Mouse (Mus musculus) left cerebral cortex, adult 2 months (tissue): ENCODE results near the gene Dnm3. TPM values are rescaled to one million over a fixed set of nuclear protein-coding genes. Genes with fewer than 3 reads are reported as not detected.

Source experiments
- DNase-seq, 2 experiments: peaks; one replicate each; pipeline ENCODE4 v3.0.0; 2021 to 2022; ENCODE audit warnings: low spot score in 2 of 2, mixed read lengths in 1 of 2; ENCODE audit errors: extremely low spot score in 1 of 2
- H3K27ac ChIP-seq: fragments of 200-600 bp; 2 replicates; pipeline ENCODE4 v1.8.1; 2022
- H3K4me3 ChIP-seq: fragments of 200-600 bp; 2 replicates; pipeline ENCODE4 v1.8.1; 2022
- CTCF ChIP-seq: fragments of 200-600 bp; IDR thresholded peaks from 2 replicates; pipeline ENCODE4 v1.8.1; 2022; ENCODE audit warnings: antibody characterized with exemption, mild to moderate bottlenecking, moderate library complexity
- intact Hi-C: fragments of 180-260 bp; cut with DNase I; formaldehyde crosslinking; loops from one replicate; pipeline ENCODE4 v1.15.1; 2025
- long read RNA-seq, 2 experiments: library from polyadenylated mRNA; stranded (forward); transcript quantifications; one replicate each; pipeline ENCODE4 v2.0.0; 2021; ENCODE audit warnings: borderline mapping rate in 2 of 2
- total RNA-seq, 2 experiments: library from RNA; stranded (reverse); gene quantifications; 2 replicates each; pipeline ENCODE4 v1.2.3; 2021

Gene Dnm3
- 100 to 1,000 TPM; 102 to 103 TPM for total RNA-seq
- long read RNA-seq, experiment 1, partial matches to known transcripts = 10 of 52 reads
- long read RNA-seq, experiment 1, other reads (novel, unspliced or antisense) = 42 of 52 reads
- long read RNA-seq, experiment 2, full-length matches to known transcripts = 1 of 41 reads
- long read RNA-seq, experiment 2, partial matches to known transcripts = 7 of 41 reads
- long read RNA-seq, experiment 2, other reads (novel, unspliced or antisense) = 33 of 41 reads

- peak; percentile 89 for DNase-seq
- peak; percentile 53 for TF ChIP-seq CTCF
- Histone ChIP-seq H3K4me3 (peak within 1 kb of the TSS; percentile 71), H3K27ac (peak within 1 kb of the TSS; percentile 92)
- intact Hi-C loops = loop anchor here (1.0 to 5.0 kb wide), 4 partner anchors 55 to 118 kb away; no protein-coding TSS in a partner anchor
Measured at GRCm38 (mm10) chr1:162477246-162478209, at the start of gene Dnm3. TSS of gene Dnm3 (minus strand) at chr1:162478034.

DNA sequence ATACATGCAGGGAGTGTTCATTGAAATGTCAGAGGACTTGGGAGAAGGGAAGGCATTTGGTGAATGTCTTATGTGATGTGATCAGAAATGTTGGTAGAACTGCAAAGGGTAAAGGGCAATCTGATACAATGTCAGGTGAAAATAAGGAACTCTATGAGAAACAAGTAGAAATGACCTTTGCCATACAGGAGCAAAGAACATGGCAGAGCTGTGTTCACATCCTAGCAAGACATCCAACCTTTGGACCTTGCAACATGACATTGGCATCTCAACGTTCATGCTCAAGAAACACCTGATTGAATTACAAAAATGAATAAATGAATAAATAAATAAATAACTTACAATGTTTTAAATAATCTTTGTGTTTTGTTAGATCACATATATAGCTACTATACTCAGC is 37.3 kb upstream of the Dnm3 start:
- TF ChIP-seq CTCF = no peak
- Histone ChIP-seq H3K4me3 (no peak overlapping the region), H3K27ac (no peak overlapping the region)
- no peak for DNase-seq
- intact Hi-C loops = no loop called here

DNA sequence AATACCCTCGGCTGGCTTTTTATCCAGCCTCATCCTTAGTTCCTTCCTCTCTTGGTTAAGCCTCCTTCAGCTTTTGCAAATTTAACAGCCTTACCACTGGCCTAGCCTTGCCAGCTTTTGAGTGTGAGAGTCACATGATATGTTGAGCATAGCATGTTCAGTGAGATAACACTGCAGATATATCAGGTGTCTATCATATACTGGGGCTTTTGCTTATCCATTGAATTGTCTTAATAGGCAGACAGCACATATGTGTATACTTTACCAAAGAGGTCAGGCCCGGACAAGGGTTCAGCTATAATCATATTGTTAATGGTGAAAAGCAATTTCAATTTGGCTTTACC is 32.2 kb upstream of the Dnm3 start:
- no peak overlapping the region for H3K4me3 ChIP-seq
- DNase-seq = no peak
- H3K27ac ChIP-seq = no peak overlapping the region
- no peak for TF ChIP-seq CTCF
- intact Hi-C loops = no loop called here

DNA sequence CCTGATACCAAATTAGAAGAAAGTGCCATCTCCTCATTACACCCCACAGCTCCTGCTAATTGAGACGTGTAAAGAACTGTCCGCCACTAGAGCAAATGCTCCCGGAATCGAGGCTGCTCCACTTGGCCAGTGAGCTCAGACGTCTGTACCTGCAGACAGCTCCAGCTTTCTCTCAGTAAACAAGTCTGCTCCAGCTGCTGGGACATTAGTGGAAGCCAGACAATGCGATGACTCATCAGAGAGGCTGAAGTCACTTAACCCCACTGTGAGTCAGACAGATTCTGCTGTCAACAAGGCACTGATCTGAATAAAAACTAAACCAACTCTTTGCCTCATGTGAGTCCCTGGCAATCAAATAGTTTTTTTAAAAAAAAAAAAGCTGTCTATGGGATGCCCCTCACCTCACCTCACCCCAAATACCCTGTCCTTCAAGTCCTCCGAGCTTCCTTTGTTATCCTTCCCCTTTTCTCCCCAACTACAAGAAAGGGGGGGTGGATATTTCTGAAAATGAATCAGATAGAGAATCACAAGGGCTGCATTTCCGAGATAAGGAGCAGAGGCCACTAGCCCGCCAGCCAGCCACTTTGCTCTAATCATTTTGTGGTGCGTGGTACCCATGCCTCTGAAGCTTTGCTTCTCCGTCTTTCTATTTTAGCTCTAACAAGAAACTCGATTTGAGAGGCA is 31.6 kb upstream of the Dnm3 start:
- no peak overlapping the region for H3K4me3 ChIP-seq
- intact Hi-C loops = no loop called here
- no peak overlapping the region for H3K27ac ChIP-seq
- no peak for TF ChIP-seq CTCF
- peak in 1 of 2 experiments; percentile 14 for DNase-seq

GRCm38 (mm10) chr1:162508211-162509005 is 30.6 kb upstream of the Dnm3 start:
- TF ChIP-seq CTCF = no peak
- Histone ChIP-seq H3K27ac (no peak overlapping the region), H3K4me3 (no peak overlapping the region)
- DNase-seq = no peak
- intact Hi-C loops = no loop called here

GRCm38 (mm10) chr1:162506516-162506915 is 28.7 kb upstream of the Dnm3 start:
- peak in 1 of 2 experiments; percentile 14 for DNase-seq
- no peak overlapping the region for H3K4me3 ChIP-seq
- TF ChIP-seq CTCF = no peak
- no peak overlapping the region for H3K27ac ChIP-seq
- intact Hi-C loops = no loop called here

- intact Hi-C loops = no loop called here
- TF ChIP-seq CTCF = no peak
- no peak for DNase-seq
- no peak overlapping the region for H3K27ac ChIP-seq
- H3K4me3 ChIP-seq = no peak overlapping the region
Measured at GRCm38 (mm10) chr1:162505649-162506048, 27.8 kb upstream of the Dnm3 start.

DNA sequence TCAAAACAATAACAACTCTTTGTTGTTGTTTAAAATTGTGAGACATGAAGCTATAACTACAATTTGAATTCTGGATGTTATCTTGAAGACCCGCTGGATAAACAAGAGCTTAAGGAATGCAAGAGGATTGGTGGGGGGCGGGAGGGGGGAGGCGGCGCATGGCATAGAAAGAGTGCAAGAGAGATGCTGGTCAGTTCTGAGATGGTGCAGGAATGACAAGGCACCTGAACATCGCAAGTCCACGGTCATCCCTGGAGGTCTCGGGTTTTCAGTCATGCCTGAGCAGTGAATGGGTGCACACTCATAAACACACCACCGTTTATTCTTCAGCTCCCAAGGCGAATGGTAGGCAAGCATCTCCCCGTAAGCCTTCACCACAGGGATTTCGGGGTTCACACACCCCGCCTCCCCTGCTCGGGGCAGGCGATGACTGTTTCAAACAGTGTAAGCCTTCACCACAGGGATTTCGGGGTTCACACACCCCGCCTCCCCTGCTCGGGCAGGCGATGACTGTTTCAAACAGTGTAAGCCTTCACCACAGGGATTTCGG is 1.2 kb downstream of the Dnm3 start:
- H3K27ac ChIP-seq = no peak overlapping the region; the same call in 1 of the 2 replicates

DNA sequence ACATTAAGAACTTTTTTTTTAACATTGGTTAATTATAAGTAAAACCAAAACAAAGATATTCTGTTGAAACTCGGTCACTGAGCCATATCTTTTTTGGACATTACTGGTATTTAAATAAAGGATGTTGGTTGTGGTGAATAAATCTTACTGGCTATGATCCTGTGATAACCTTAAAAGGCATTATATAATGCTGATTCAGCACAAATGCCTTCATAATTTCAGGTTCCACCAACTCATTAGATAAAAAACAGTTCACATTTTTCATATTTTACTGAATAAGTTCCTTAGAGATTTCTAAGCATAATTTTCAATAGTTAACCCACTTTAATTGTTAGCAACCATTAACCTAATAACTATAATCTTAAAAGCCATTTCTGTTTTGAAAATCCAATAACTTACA is 4.9 kb downstream of the Dnm3 start:
- no peak for DNase-seq
- no peak for TF ChIP-seq CTCF
- intact Hi-C loops = no loop called here
- H3K4me3 ChIP-seq = no peak overlapping the region
- no peak overlapping the region for H3K27ac ChIP-seq

More for the DNA sequence above, 1.2 kb downstream of the Dnm3 start:
- DNase-seq = no peak
- H3K4me3 ChIP-seq = peak overlapping the region; percentile 71
- TF ChIP-seq CTCF = no peak
- intact Hi-C loops = loop anchor here (1.0 to 5.0 kb wide), 4 partner anchors 56 to 117 kb away; no protein-coding TSS in a partner anchor

DNA sequence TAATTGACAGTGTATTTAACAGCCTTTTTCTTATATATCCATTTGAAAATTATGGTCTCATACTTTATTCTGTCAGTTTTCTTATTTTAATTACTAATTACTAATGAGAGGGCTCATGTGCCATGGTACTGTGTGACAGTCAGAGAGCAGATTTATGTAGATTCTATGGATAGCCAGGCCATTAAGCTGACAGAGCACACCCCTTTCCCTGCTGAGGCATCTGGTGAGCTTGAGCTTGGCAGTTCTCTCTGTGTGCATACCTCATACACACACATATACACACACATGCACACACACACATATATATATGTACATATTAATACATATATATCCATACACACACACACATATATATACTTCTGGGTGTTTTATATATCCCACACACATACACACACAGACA is 6.7 kb downstream of the Dnm3 start:
- intact Hi-C loops = no loop called here
- TF ChIP-seq CTCF = no peak
- no peak overlapping the region for H3K4me3 ChIP-seq
- no peak overlapping the region for H3K27ac ChIP-seq
- no peak for DNase-seq

- intact Hi-C loops = no loop called here
- no peak for TF ChIP-seq CTCF
- no peak overlapping the region for H3K27ac ChIP-seq
- no peak for DNase-seq
- H3K4me3 ChIP-seq = no peak overlapping the region
Measured at GRCm38 (mm10) chr1:162469752-162470280, 8.0 kb downstream of the Dnm3 start.
